Mouse (Mus musculus) lung, embryonic 14.5 days (tissue): ENCODE data around the gene Prune2. TPM values are rescaled to one million over a fixed set of nuclear protein-coding genes. Genes with fewer than 3 reads are reported as not detected.

Source experiments
- ATAC-seq: fragments of 200-750 bp; cut with Nextera tagmentation; 2 replicates; pipeline ENCODE4 v1.8.0; 2017; ENCODE audit warnings: mild to moderate bottlenecking, moderate TSS enrichment, moderate library complexity; ENCODE audit not compliant: insufficient read depth
- DNase-seq: peaks from one replicate; pipeline ENCODE4 v3.0.0-alpha.2; 2015
- H3K27ac ChIP-seq: fragments of 300-500 bp; sonication (generic); 2 replicates; pipeline ENCODE4 v1.5.1; 2014; ENCODE audit warnings: low read depth, mild to moderate bottlenecking, moderate library complexity
- H3K27me3 ChIP-seq: fragments of 300-500 bp; sonication (generic); 2 replicates; pipeline ENCODE4 v1.6.1; 2014; ENCODE audit warnings: low read length, control low read depth; ENCODE audit not compliant: insufficient read depth
- H3K36me3 ChIP-seq: fragments of 300-500 bp; sonication (generic); 2 replicates; pipeline ENCODE4 v1.6.1; 2014; ENCODE audit warnings: control low read depth; ENCODE audit not compliant: insufficient read depth
- H3K4me1 ChIP-seq: fragments of 300-500 bp; sonication (generic); 2 replicates; pipeline ENCODE4 v1.6.1; 2014; ENCODE audit warnings: antibody characterized with exemption, control low read depth; ENCODE audit not compliant: insufficient read depth
- H3K4me2 ChIP-seq: fragments of 300-500 bp; sonication (generic); 2 replicates; pipeline ENCODE4 v1.6.1; 2014; ENCODE audit warnings: mild to moderate bottlenecking
- H3K4me3 ChIP-seq: fragments of 300-500 bp; sonication (generic); 2 replicates; pipeline ENCODE4 v1.5.1; 2014; ENCODE audit warnings: low read depth, low read length
- H3K9ac ChIP-seq: fragments of 300-500 bp; sonication (generic); 2 replicates; pipeline ENCODE4 v1.6.1; 2014
- H3K9me3 ChIP-seq: fragments of 300-500 bp; sonication (generic); 2 replicates; pipeline ENCODE4 v1.6.1; 2016; ENCODE audit warnings: low read depth, low read length, control low read depth
- CTCF ChIP-seq: IDR thresholded peaks from 2 replicates; pipeline ENCODE4 v1.5.1; 2016; ENCODE audit warnings: antibody characterized with exemption, low read depth
- WGBS: fragments of 180-500 bp; shearing (Covaris S2); extraction: QIAGEN DNeasy Blood & Tissue Kit; methylation state at CpG from one replicate; pipeline ENCODE4 v1.1.7; 2014; 5-methylcytosine and 5-hydroxymethylcytosine counted together
- polyA plus RNA-seq: library from polyadenylated mRNA; unstranded; fragments of >200 nt; fragmentation: Nextera tagmentation; extraction: Ambion mirVana; gene quantifications from 2 replicates; pipeline ENCODE4 v1.2.1, GENCODE M21; 2014

Gene Prune2
- polyA plus RNA-seq, 1 experiment from 2014 or later = 1.4 TPM

DNA sequence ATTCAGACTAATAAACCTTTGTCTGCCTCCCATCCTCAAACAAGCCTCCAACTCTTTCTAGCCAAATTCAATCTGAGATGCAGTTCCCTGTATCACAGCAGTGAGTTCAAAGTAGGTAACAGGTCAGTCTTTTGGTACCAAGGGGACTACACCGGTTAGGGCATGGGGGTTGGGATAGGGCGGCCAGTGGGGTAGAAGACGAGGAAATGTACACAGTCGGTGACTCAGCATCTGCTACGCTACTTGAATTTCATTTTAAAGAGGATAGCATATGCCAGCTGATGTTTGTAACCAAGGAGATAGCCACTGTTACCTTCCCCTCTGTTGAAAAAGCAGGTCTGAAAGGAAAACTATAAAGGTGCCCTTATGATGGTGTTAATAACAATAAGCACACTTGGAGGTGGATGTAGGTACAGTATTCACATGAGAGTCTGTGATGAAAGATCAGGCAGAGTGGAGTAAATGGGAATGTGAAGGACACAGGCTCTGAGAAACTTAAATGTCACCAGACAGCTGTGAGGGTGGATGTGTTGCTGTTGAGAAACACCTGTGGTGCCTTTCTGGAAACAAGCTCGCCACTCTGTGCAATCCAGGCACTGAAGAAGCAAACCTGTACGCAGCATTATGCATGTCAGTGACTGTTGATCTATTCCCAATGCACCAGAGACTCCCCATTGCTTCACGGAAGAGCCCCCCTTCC, 5.1 kb upstream of the Prune2 start:
- DNase-seq = no peak
- no peaks in the 10 kb centered on the region for H3K4me1 ChIP-seq

DNA sequence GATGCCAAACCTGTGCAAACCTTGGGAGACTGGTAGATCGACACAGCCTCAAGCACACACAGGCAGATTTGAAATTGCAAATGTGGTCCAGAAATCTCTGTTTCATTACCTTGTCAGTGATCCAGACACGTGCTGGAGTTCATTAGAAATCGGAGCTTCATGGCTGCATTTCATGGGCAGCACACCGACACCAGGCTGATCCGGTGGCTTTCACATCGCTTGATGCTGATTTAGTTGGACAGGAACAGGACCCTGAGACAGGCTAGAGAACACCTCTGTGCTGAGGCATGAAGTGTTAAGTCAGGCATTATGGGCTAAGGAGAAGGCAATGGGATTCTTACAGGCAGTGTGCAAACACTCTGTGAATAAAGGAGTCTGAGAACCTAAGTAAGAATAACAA, 1.2 kb upstream of the Prune2 start:
- peaks cover 6% of the 10 kb centered on the region for H3K4me1 ChIP-seq
- H3K4me3 ChIP-seq = no peak overlapping the region
- no peak overlapping the region for H3K4me2 ChIP-seq
- DNase-seq = no peak
- H3K27ac ChIP-seq = no peak overlapping the region
- peaks cover 14% of the 10 kb centered on the region for H3K27me3 ChIP-seq
- no peaks in the 10 kb centered on the region for H3K36me3 ChIP-seq
- TF ChIP-seq CTCF = no peak
- 65% methylated on average over 6 of the region's 6 CpGs for whole genome bisulfite sequencing
- H3K9me3 ChIP-seq = no peaks in the 10 kb centered on the region
- ATAC-seq = no peak
- H3K9ac ChIP-seq = no peak overlapping the region

More for the DNA sequence above, 5.1 kb upstream of the Prune2 start:
- H3K9me3 ChIP-seq = no peaks in the 10 kb centered on the region
- H3K4me3 ChIP-seq = no peak overlapping the region
- no peak overlapping the region for H3K9ac ChIP-seq
- ATAC-seq = no peak
- no peak overlapping the region for H3K4me2 ChIP-seq
- no peaks in the 10 kb centered on the region for H3K36me3 ChIP-seq
- no peak overlapping the region for H3K27ac ChIP-seq
- 62% methylated on average over 8 of the region's 8 CpGs for WGBS
- no peak for TF ChIP-seq CTCF
- peaks cover 10% of the 10 kb centered on the region; the same call in 1 of the 2 replicates for H3K27me3 ChIP-seq

DNA sequence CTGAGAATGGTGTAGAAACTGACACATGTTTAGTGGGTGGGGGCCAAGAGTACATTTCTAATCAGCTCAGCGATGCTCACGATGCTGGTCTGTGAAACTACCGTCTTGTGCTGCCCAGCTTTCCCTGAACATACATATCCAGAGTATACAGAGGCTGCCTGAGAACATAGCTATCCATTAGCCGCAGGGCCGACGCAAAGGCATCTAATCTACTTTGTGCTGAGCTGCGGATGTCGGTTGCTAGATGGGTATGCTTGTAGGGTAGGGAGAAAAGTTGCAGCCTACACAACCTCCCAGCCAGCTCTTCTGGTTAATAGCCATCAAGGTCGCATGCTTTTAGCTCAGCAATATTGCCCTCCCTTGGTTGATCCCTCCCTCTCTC, 696 bp upstream of the Prune2 start:
- ATAC-seq (no peak; the same call in 1 of the 2 replicates), DNase-seq (peak; percentile 21)
- Histone ChIP-seq H3K36me3 (no peaks in the 10 kb centered on the region), H3K9ac (no peak overlapping the region), H3K27me3 (peaks cover 14% of the 10 kb centered on the region), H3K4me3 (no peak overlapping the region), H3K9me3 (no peaks in the 10 kb centered on the region), H3K27ac (no peak overlapping the region), H3K4me1 (peaks cover 6% of the 10 kb centered on the region), H3K4me2 (peak overlapping the region; percentile 88; the same call in 1 of the 2 replicates)
- WGBS = 37% methylated on average over 9 of the region's 9 CpGs
- no peak for TF ChIP-seq CTCF

- TF ChIP-seq CTCF = no peak
- Histone ChIP-seq H3K27me3 (peaks cover 14% of the 10 kb centered on the region), H3K4me3 (peak overlapping the region; percentile 38), H3K4me1 (peaks cover 6% of the 10 kb centered on the region), H3K9me3 (no peaks in the 10 kb centered on the region), H3K36me3 (no peaks in the 10 kb centered on the region), H3K27ac (no peak overlapping the region), H3K9ac (peak overlapping the region; percentile 33; the same call in 1 of the 2 replicates), H3K4me2 (peak overlapping the region; percentile 88)
- 2% methylated on average over 7 of the region's 7 CpGs for WGBS
- DNase-seq (no peak), ATAC-seq (peak; percentile 39)
Measured at GRCm38 (mm10) chr19:16956319-16956718, 401 bp downstream of the Prune2 start.

- DNase-seq = no peak
- Histone ChIP-seq H3K9me3 (no peaks in the 10 kb centered on the region), H3K4me2 (no peak overlapping the region), H3K27ac (no peak overlapping the region), H3K9ac (no peak overlapping the region), H3K4me3 (no peak overlapping the region), H3K36me3 (no peaks in the 10 kb centered on the region), H3K4me1 (peaks cover 6% of the 10 kb centered on the region), H3K27me3 (peaks cover 10% of the 10 kb centered on the region; the same call in 1 of the 2 replicates)
- 71% methylated on average over 4 of the region's 4 CpGs for WGBS
- no peak for TF ChIP-seq CTCF
- ATAC-seq = no peak
Measured at GRCm38 (mm10) chr19:16959051-16959450, 3.1 kb downstream of the Prune2 start.

DNA sequence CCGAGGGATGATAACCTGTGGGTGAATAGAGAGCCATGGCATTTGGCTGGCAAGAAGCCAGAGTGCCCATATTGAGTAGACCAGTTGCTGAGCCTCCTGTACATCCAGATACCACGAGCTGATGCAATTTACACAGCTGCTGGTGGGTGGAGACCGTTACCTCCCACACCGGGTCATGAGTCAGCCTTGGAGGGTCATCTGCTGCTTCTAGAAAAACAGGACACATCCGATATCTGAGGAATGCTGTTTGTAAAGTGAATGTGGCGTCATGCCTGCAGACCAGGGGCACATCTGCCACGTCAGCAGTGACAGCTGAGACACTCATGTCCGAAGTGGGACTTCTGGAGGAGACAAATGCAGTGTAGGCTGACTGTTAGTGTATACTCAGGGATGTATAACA, 3.6 kb downstream of the Prune2 start:
- Histone ChIP-seq H3K9ac (no peak overlapping the region), H3K4me2 (no peak overlapping the region), H3K4me1 (peaks cover 6% of the 10 kb centered on the region), H3K36me3 (no peaks in the 10 kb centered on the region), H3K27ac (no peak overlapping the region), H3K9me3 (no peaks in the 10 kb centered on the region), H3K4me3 (no peak overlapping the region), H3K27me3 (peaks cover 9% of the 10 kb centered on the region; the same call in 1 of the 2 replicates)
- DNase-seq = no peak
- 23% methylated on average over 8 of the region's 8 CpGs for WGBS
- no peak for TF ChIP-seq CTCF
- no peak for ATAC-seq

- Histone ChIP-seq H3K9me3 (no peaks in the 10 kb centered on the region), H3K4me2 (no peak overlapping the region), H3K4me3 (no peak overlapping the region), H3K27ac (no peak overlapping the region), H3K4me1 (peaks cover 6% of the 10 kb centered on the region), H3K9ac (no peak overlapping the region), H3K36me3 (no peaks in the 10 kb centered on the region), H3K27me3 (peaks cover 3% of the 10 kb centered on the region; the same call in 1 of the 2 replicates)
- DNase-seq = no peak
- 97% methylated on average over 3 of the region's 3 CpGs for WGBS
- TF ChIP-seq CTCF = no peak
- no peak for ATAC-seq
Measured at GRCm38 (mm10) chr19:16961036-16961435, 5.1 kb downstream of the Prune2 start.
